Mouse (Mus musculus) left cerebral cortex, postnatal 14 days (tissue): ENCODE results near the gene Gm20896. TPM values are rescaled to one million over a fixed set of nuclear protein-coding genes. Genes with fewer than 3 reads are reported as not detected.
"Not testable (repeated sequence)": the region's sequence is repeated elsewhere in the genome, so short reads cannot be mapped to it uniquely, and the experiment has no call there.

Experiments
- DNase-seq, 2 experiments: peaks; one replicate each; pipeline ENCODE4 v3.0.0; 2021 to 2022; ENCODE audit warnings: low spot score in 2 of 2, mixed read lengths in 1 of 2
- intact Hi-C: fragments of 180-260 bp; cut with DNase I; formaldehyde crosslinking; loops from one replicate; pipeline ENCODE4 v1.15.1; 2025
- long read RNA-seq, 2 experiments: library from polyadenylated mRNA; stranded (forward); transcript quantifications; one replicate each; pipeline ENCODE4 v2.0.0; 2021
- total RNA-seq, 2 experiments: library from RNA; stranded (reverse); gene quantifications; 2 replicates each; pipeline ENCODE4 v1.2.3; 2021

Gene Gm20896
- not detected for total RNA-seq
- long read RNA-seq, experiment 1: 0 reads
- long read RNA-seq, experiment 2: 0 reads

DNA sequence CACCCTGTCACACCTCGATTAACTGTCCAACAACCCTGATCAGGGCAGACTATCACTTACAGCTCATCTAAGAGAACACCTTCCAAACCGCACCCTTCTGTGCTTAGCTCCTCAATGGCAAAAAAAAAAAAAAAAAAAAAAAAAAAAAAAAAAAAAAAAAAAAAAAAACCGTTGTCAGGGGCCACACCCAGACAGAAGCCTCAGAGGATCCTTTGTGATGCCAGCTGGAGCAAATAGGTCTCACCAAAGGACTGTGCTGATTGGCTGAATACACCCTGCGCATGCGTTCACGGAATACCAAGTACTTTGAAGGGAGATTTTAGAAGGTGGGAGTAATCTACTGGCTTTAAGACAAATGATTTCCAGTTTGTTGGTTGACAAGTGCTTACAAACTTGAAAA is at the start of gene Gm20896:
Gene Gm20896 (minus strand): TSS at position 101 of the 400 bp plus-strand sequence.
- DNase-seq, intact Hi-C loops: not testable (repeated sequence)
